Mouse (Mus musculus) lung, adult 18-20 months (tissue): Measurements from ENCODE around the gene Arhgef28.
A peak's percentile ranks its signal among the peaks of the same experiment; 100 is the strongest.

Experiments used
- DNase-seq, 2 experiments: peaks; one replicate each; pipeline ENCODE4 v3.0.0; 2022; ENCODE audit warnings: mixed read lengths in 2 of 2

Gene Arhgef28

GRCm38 (mm10) chr13:98205771-98206545 lies at the start of gene Arhgef28:
Arhgef28 (minus strand) TSS chr13:98206439.
- peak; percentile 78 to 87 for DNase-seq

- no peak for DNase-seq
Observed at GRCm38 (mm10) chr13:98254921-98255320, 48.7 kb upstream of the Arhgef28 start.

GRCm38 (mm10) chr13:98249594-98249993 lies 43.4 kb upstream of the Arhgef28 start:
- DNase-seq: no peak

- no peak for DNase-seq
Observed at GRCm38 (mm10) chr13:98245386-98245785, 39.1 kb upstream of the Arhgef28 start.

GRCm38 (mm10) chr13:98244571-98245350 lies 38.5 kb upstream of the Arhgef28 start:
- no peak for DNase-seq

GRCm38 (mm10) chr13:98241531-98242282 lies 35.5 kb upstream of the Arhgef28 start:
- no peak for DNase-seq

- peak; percentile 47 to 54 for DNase-seq
Observed at GRCm38 (mm10) chr13:98239978-98240641, 33.9 kb upstream of the Arhgef28 start.

- no peak for DNase-seq
Observed at GRCm38 (mm10) chr13:98235451-98235850, 29.2 kb upstream of the Arhgef28 start.

- DNase-seq: no peak
Observed at GRCm38 (mm10) chr13:98230511-98230910, 24.3 kb upstream of the Arhgef28 start.

GRCm38 (mm10) chr13:98226225-98226624 lies 20.0 kb upstream of the Arhgef28 start:
- no peak for DNase-seq

- DNase-seq: peak; percentile 5 to 24
Observed at GRCm38 (mm10) chr13:98222848-98223247, 16.6 kb upstream of the Arhgef28 start.

GRCm38 (mm10) chr13:98210137-98210536 lies 3.9 kb upstream of the Arhgef28 start:
- no peak for DNase-seq

- no peak for DNase-seq
Observed at GRCm38 (mm10) chr13:98208842-98209241, 2.6 kb upstream of the Arhgef28 start.

GRCm38 (mm10) chr13:98206546-98206870 lies 269 bp upstream of the Arhgef28 start:
- no peak for DNase-seq

- no peak for DNase-seq
Observed at GRCm38 (mm10) chr13:98205111-98205510, 1.1 kb downstream of the Arhgef28 start.

- DNase-seq: peak; percentile 10 to 40
Observed at GRCm38 (mm10) chr13:98204371-98204770, 1.9 kb downstream of the Arhgef28 start.

- no peak for DNase-seq
Observed at GRCm38 (mm10) chr13:98201436-98201835, 4.8 kb downstream of the Arhgef28 start.

GRCm38 (mm10) chr13:98192596-98192995 lies 13.6 kb downstream of the Arhgef28 start:
- no peak for DNase-seq

- no peak for DNase-seq
Observed at GRCm38 (mm10) chr13:98188500-98188899, 17.7 kb downstream of the Arhgef28 start.

- DNase-seq: no peak
Observed at GRCm38 (mm10) chr13:98187904-98188303, 18.3 kb downstream of the Arhgef28 start.

GRCm38 (mm10) chr13:98186179-98186578 lies 20.1 kb downstream of the Arhgef28 start:
- DNase-seq: no peak

- DNase-seq: no peak
Observed at GRCm38 (mm10) chr13:98184632-98185031, 21.6 kb downstream of the Arhgef28 start.
